Mouse (Mus musculus): ENCODE measurements around the gene 5031439G07Rik. TPM values are rescaled to one million over a fixed set of nuclear protein-coding genes. Genes with fewer than 3 reads are reported as not detected.
A peak's percentile ranks its signal among the peaks of the same experiment; 100 is the strongest.

Gene 5031439G07Rik
- polyA plus RNA-seq, 1 experiment from 2014 or later = 9.5 TPM

DNA sequence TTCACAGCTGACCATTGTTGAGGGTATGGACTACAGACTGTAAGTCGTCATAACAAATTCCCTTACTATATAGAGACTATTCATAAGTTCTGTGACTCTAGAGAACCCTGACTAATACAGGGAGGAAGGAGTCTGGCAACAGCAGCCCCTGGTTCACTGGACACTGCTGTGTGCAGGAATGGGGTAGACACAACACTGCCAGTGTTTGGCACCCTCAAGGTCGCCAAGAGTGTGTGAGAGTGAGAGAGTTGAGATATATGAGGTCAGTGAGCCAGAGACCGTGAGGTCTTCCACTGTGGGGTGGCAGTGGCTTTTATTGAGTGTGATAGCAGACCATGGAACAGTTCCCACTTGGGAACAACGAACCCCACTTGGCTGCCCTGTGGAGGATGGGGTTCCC is 37.8 kb upstream of the 5031439G07Rik start:
- no peak for ATAC-seq (ENCODE audit: insufficient number of reproducible peaks, low FRiP score, low TSS enrichment, low read depth)
- no peaks in the 10 kb centered on the region for H3K27me3 ChIP-seq (ENCODE audit: control insufficient read depth, insufficient read depth, low read length)
- H3K4me2 ChIP-seq (ENCODE audit: low read depth, severe bottlenecking) = no peak overlapping the region
- no peaks in the 10 kb centered on the region for H3K36me3 ChIP-seq (ENCODE audit: control insufficient read depth, insufficient read depth, low read length)
- no peak for DNase-seq (ENCODE audit: low spot score)
- H3K9ac ChIP-seq (ENCODE audit: low read length) = no peak overlapping the region
- no peak overlapping the region for H3K4me3 ChIP-seq (ENCODE audit: low read depth, low read length)
- no peaks in the 10 kb centered on the region for H3K9me3 ChIP-seq (ENCODE audit: control insufficient read depth, low read length)
- H3K27ac ChIP-seq (replicated peaks; ENCODE audit: low read depth, low read length) = no peak overlapping the region
- no peaks in the 10 kb centered on the region for H3K4me1 ChIP-seq (ENCODE audit: control insufficient read depth, insufficient read depth, low read length)
- 83% methylated on average over 4 of the region's 4 CpGs for WGBS

- 0 out of 2 replicates have a peak, but pooled peaks cover 2% of the 10 kb centered on the region for H3K27me3 ChIP-seq (ENCODE audit: control insufficient read depth, insufficient read depth, low read length)
- no peaks in the 10 kb centered on the region for H3K36me3 ChIP-seq (ENCODE audit: control insufficient read depth, insufficient read depth, low read length)
- no peak overlapping the region for H3K27ac ChIP-seq (replicated peaks; ENCODE audit: low read depth, low read length)
- H3K4me2 ChIP-seq (ENCODE audit: low read depth, severe bottlenecking) = no peak overlapping the region
- 67% methylated on average over 4 of the region's 4 CpGs for WGBS
- no peak overlapping the region for H3K4me3 ChIP-seq (ENCODE audit: low read depth, low read length)
- no peaks in the 10 kb centered on the region for H3K9me3 ChIP-seq (ENCODE audit: control insufficient read depth, low read length)
- no peak for DNase-seq (ENCODE audit: low spot score)
- H3K4me1 ChIP-seq (ENCODE audit: control insufficient read depth, insufficient read depth, low read length) = no peaks in the 10 kb centered on the region
- no peak overlapping the region for H3K9ac ChIP-seq (ENCODE audit: low read length)
- ATAC-seq (ENCODE audit: insufficient number of reproducible peaks, low FRiP score, low TSS enrichment, low read depth) = no peak
Measured at GRCm38 (mm10) chr15:85022211-85022610, 33.9 kb upstream of the 5031439G07Rik start.

GRCm38 (mm10) chr15:85016951-85017664 is 28.8 kb upstream of the 5031439G07Rik start, which contains the start of gene Upk3a:
Gene Upk3a (plus strand): TSS chr15:85017141.
- Histone ChIP-seq H3K36me3 (ENCODE audit: control insufficient read depth, insufficient read depth, low read length) (no peaks in the 10 kb centered on the region), H3K9me3 (ENCODE audit: control insufficient read depth, low read length) (no peaks in the 10 kb centered on the region), H3K4me2 (ENCODE audit: low read depth, severe bottlenecking) (no peak within 1 kb of the TSS), H3K9ac (ENCODE audit: low read length) (no peak within 1 kb of the TSS), H3K27me3 (ENCODE audit: control insufficient read depth, insufficient read depth, low read length) (0 out of 2 replicates have a peak, but pooled peaks cover 4% of the 10 kb centered on the region), H3K4me3 (ENCODE audit: low read depth, low read length) (no peak within 1 kb of the TSS), H3K4me1 (ENCODE audit: control insufficient read depth, insufficient read depth, low read length) (no peaks in the 10 kb centered on the region), H3K27ac (replicated peaks; ENCODE audit: low read depth, low read length) (no peak within 1 kb of the TSS)
- no peak for ATAC-seq (ENCODE audit: insufficient number of reproducible peaks, low FRiP score, low TSS enrichment, low read depth)
- 8% methylated on average over 21 of the region's 21 CpGs for WGBS
- peak; percentile 42 for DNase-seq (ENCODE audit: low spot score)

GRCm38 (mm10) chr15:85015771-85016170 is 27.4 kb upstream of the 5031439G07Rik start:
- WGBS = 88% methylated on average over 11 of the region's 11 CpGs
- Histone ChIP-seq H3K9me3 (ENCODE audit: control insufficient read depth, low read length) (no peaks in the 10 kb centered on the region), H3K27ac (replicated peaks; ENCODE audit: low read depth, low read length) (no peak overlapping the region)

GRCm38 (mm10) chr15:85012662-85013054 is 24.3 kb upstream of the 5031439G07Rik start:
- Histone ChIP-seq H3K4me1 (ENCODE audit: control insufficient read depth, insufficient read depth, low read length) (no peaks in the 10 kb centered on the region), H3K9ac (ENCODE audit: low read length) (no peak overlapping the region), H3K9me3 (ENCODE audit: control insufficient read depth, low read length) (no peaks in the 10 kb centered on the region), H3K36me3 (ENCODE audit: control insufficient read depth, insufficient read depth, low read length) (no peaks in the 10 kb centered on the region), H3K27me3 (ENCODE audit: control insufficient read depth, insufficient read depth, low read length) (0 out of 2 replicates have a peak, but pooled peaks cover 4% of the 10 kb centered on the region), H3K4me2 (ENCODE audit: low read depth, severe bottlenecking) (no peak overlapping the region), H3K27ac (replicated peaks; ENCODE audit: low read depth, low read length) (no peak overlapping the region), H3K4me3 (ENCODE audit: low read depth, low read length) (no peak overlapping the region)
- 46% methylated on average over 2 of the region's 2 CpGs for WGBS
- no peak for ATAC-seq (ENCODE audit: insufficient number of reproducible peaks, low FRiP score, low TSS enrichment, low read depth)
- no peak for DNase-seq (ENCODE audit: low spot score)

More at GRCm38 (mm10) chr15:85015771-85016170, 27.4 kb upstream of the 5031439G07Rik start:
- H3K4me3 ChIP-seq (ENCODE audit: low read depth, low read length) = no peak overlapping the region
- H3K4me1 ChIP-seq (ENCODE audit: control insufficient read depth, insufficient read depth, low read length) = no peaks in the 10 kb centered on the region
- H3K36me3 ChIP-seq (ENCODE audit: control insufficient read depth, insufficient read depth, low read length) = no peaks in the 10 kb centered on the region
- DNase-seq (ENCODE audit: low spot score) (no peak), ATAC-seq (ENCODE audit: insufficient number of reproducible peaks, low FRiP score, low TSS enrichment, low read depth) (no peak)
- H3K9ac ChIP-seq (ENCODE audit: low read length) = no peak overlapping the region
- H3K27me3 ChIP-seq (ENCODE audit: control insufficient read depth, insufficient read depth, low read length) = 0 out of 2 replicates have a peak, but pooled peaks cover 4% of the 10 kb centered on the region
- no peak overlapping the region for H3K4me2 ChIP-seq (ENCODE audit: low read depth, severe bottlenecking)

- no peak overlapping the region for H3K9ac ChIP-seq (ENCODE audit: low read length)
- H3K9me3 ChIP-seq (ENCODE audit: control insufficient read depth, low read length) = no peaks in the 10 kb centered on the region
- 0 out of 2 replicates have a peak, but pooled peaks cover 1% of the 10 kb centered on the region for H3K27me3 ChIP-seq (ENCODE audit: control insufficient read depth, insufficient read depth, low read length)
- H3K27ac ChIP-seq (replicated peaks; ENCODE audit: low read depth, low read length) = no peak overlapping the region
- no peaks in the 10 kb centered on the region for H3K36me3 ChIP-seq (ENCODE audit: control insufficient read depth, insufficient read depth, low read length)
- 37% methylated on average over 19 of the region's 19 CpGs for WGBS
- DNase-seq (ENCODE audit: low spot score) = no peak
- no peak overlapping the region for H3K4me3 ChIP-seq (ENCODE audit: low read depth, low read length)
- no peaks in the 10 kb centered on the region for H3K4me1 ChIP-seq (ENCODE audit: control insufficient read depth, insufficient read depth, low read length)
- ATAC-seq (ENCODE audit: insufficient number of reproducible peaks, low FRiP score, low TSS enrichment, low read depth) = no peak
- H3K4me2 ChIP-seq (ENCODE audit: low read depth, severe bottlenecking) = no peak overlapping the region
Measured at GRCm38 (mm10) chr15:85011895-85012661, 23.7 kb upstream of the 5031439G07Rik start.

- no peaks in the 10 kb centered on the region for H3K9me3 ChIP-seq (ENCODE audit: control insufficient read depth, low read length)
- H3K4me1 ChIP-seq (ENCODE audit: control insufficient read depth, insufficient read depth, low read length) = no peaks in the 10 kb centered on the region
- no peak overlapping the region for H3K27ac ChIP-seq (replicated peaks; ENCODE audit: low read depth, low read length)
- no peak overlapping the region for H3K9ac ChIP-seq (ENCODE audit: low read length)
- DNase-seq (ENCODE audit: low spot score) (no peak), ATAC-seq (ENCODE audit: insufficient number of reproducible peaks, low FRiP score, low TSS enrichment, low read depth) (no peak)
- H3K4me3 ChIP-seq (ENCODE audit: low read depth, low read length) = no peak overlapping the region
- no peaks in the 10 kb centered on the region for H3K36me3 ChIP-seq (ENCODE audit: control insufficient read depth, insufficient read depth, low read length)
- no peak overlapping the region for H3K4me2 ChIP-seq (ENCODE audit: low read depth, severe bottlenecking)
- H3K27me3 ChIP-seq (ENCODE audit: control insufficient read depth, insufficient read depth, low read length) = no peaks in the 10 kb centered on the region
- 83% methylated on average over 8 of the region's 8 CpGs for WGBS
Measured at GRCm38 (mm10) chr15:85009666-85010065, 21.3 kb upstream of the 5031439G07Rik start.

DNA sequence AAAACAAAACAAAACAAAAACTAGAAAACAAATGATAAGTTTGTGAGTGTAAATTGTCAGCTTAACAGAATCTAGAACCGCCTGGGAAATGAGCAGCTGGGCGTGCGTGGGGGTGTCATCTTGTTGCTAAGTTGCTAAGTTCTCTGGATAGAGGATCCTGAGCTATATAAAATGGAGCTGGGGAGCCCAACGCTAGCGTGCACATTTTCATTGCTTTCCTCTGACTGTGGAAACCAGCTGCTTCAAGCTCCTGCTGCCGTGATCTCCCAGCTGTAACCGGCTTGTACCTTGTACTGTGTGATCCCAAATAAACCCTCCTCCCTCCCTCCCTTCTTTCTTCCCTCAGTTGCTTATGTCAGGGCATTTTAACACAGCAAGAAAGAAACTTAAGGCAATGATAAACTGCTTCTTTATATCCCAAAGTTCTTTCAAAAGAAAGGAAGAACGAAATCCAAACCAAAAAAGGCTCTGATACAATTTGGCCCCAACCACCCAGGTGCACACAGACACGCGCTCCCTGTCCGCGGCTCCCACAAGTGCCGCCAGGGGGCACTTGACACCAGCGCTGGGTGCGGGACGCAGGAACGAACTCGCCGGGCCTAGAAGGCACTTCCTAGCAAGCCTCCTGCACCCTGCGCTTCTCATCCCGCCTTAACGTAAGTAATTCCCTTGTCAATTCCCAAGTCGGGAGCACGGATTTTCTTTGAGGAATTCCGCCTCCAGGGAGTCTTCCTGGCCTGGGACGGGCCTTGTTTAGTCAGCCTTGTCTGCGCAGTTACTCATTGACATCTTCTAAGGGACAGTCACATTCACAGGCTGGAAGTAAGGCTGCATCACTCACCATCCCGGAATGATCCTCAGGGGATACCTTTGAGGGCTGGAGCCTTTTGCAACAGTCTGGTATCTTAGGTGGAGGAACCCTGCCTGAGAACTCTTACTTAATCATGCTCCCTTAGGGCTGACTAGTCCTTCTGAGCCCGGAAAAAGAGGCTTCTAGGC is 12.9 kb upstream of the 5031439G07Rik start:
- no peak overlapping the region for H3K4me3 ChIP-seq (ENCODE audit: low read depth, low read length)
- H3K4me1 ChIP-seq (ENCODE audit: control insufficient read depth, insufficient read depth, low read length) = no peaks in the 10 kb centered on the region
- WGBS = 21% methylated on average over 29 of the region's 29 CpGs
- DNase-seq (ENCODE audit: low spot score) (peak; percentile 87), ATAC-seq (ENCODE audit: insufficient number of reproducible peaks, low FRiP score, low TSS enrichment, low read depth) (no peak)
- H3K36me3 ChIP-seq (ENCODE audit: control insufficient read depth, insufficient read depth, low read length) = no peaks in the 10 kb centered on the region
- no peak overlapping the region for H3K4me2 ChIP-seq (ENCODE audit: low read depth, severe bottlenecking)
- H3K9me3 ChIP-seq (ENCODE audit: control insufficient read depth, low read length) = no peaks in the 10 kb centered on the region
- H3K27me3 ChIP-seq (ENCODE audit: control insufficient read depth, insufficient read depth, low read length) = no peaks in the 10 kb centered on the region
- no peak overlapping the region for H3K9ac ChIP-seq (ENCODE audit: low read length)
- no peak overlapping the region for H3K27ac ChIP-seq (replicated peaks; ENCODE audit: low read depth, low read length)

Data from limb, embryonic 11.5 days (tissue).